Mouse (Mus musculus) heart, embryonic 10.5 days (tissue): Measurements from ENCODE around the gene Hsd17b12. TPM values are rescaled to one million over a fixed set of nuclear protein-coding genes. Genes with fewer than 3 reads are reported as not detected.

Source experiments
- microRNA-seq: library from miRNA; unstranded; fragments of <30 nt; microRNA quantifications from one replicate; pipeline ENCODE4, GENCODE M21; 2017
- polyA plus RNA-seq: library from polyadenylated mRNA; unstranded; fragments of >200 nt; fragmentation: Nextera tagmentation; extraction: Ambion mirVana; gene quantifications from 2 replicates; pipeline ENCODE4 v1.2.1, GENCODE M21; 2016

Hsd17b12 gene
- polyA plus RNA-seq, 1 experiment from 2014 or later: 99.6 TPM

Small RNA genes lying within 50 kb of the gene (microRNA-seq; reads per million reads assigned to microRNA genes)
- gene Gm23630: not detected

Other genes starting within 250 kb of the Hsd17b12 start
- gene Gm13889, start 200.8 kb downstream of the Hsd17b12 start, polyA plus RNA-seq: 2.6 and 3.1 TPM in 2 replicates
- gene Gm27027, start 161.6 kb downstream of the Hsd17b12 start, polyA plus RNA-seq: not detected in 2 replicates
- 66.2 and 74.0 TPM in 2 replicates for gene Alkbh3, start 147.2 kb downstream of the Hsd17b12 start, polyA plus RNA-seq
- 12.9 and 14.1 TPM in 2 replicates for gene Ttc17, start 248.7 kb upstream of the Hsd17b12 start, polyA plus RNA-seq